Mouse (Mus musculus) G1E (cell line): ENCODE measurements around the gene Rbm47. TPM values are rescaled to one million over a fixed set of nuclear protein-coding genes. Genes with fewer than 3 reads are reported as not detected.

ENCODE experiments used
- ATAC-seq: 2 replicates; pipeline ENCODE4 v1.8.0; 2016; ENCODE audit warnings: mild to moderate bottlenecking; ENCODE audit not compliant: insufficient number of reproducible peaks, poor library complexity, low FRiP score, severe bottlenecking; ENCODE audit errors: extremely low read depth
- DNase-seq: peaks from one replicate; pipeline ENCODE4 v3.0.0; 2012; ENCODE audit warnings: low spot score
- H3K27me3 ChIP-seq: 2 replicates; pipeline ENCODE4 v1.6.1; 2012; ENCODE audit warnings: mild to moderate bottlenecking, low read length, inconsistent platforms; ENCODE audit not compliant: insufficient read depth
- H3K36me3 ChIP-seq: replicated peaks from 2 replicates; pipeline ENCODE3; 2012; ENCODE audit warnings: mild to moderate bottlenecking, inconsistent platforms
- H3K4me1 ChIP-seq: 2 replicates; pipeline ENCODE4 v1.6.1; 2012; ENCODE audit warnings: low read depth, low read length, inconsistent platforms, mixed read lengths; ENCODE audit not compliant: insufficient read depth
- H3K4me3 ChIP-seq: 2 replicates; pipeline ENCODE4 v1.5.1; 2012; ENCODE audit warnings: low read depth, mild to moderate bottlenecking, inconsistent platforms, low read length, moderate library complexity, mixed read lengths
- H3K9me3 ChIP-seq: replicated peaks from 2 replicates; pipeline ENCODE4 v1.6.1; 2012; ENCODE audit warnings: inconsistent platforms
- CTCF ChIP-seq: IDR thresholded peaks from 2 replicates; pipeline ENCODE4 v1.5.1; 2012; ENCODE audit warnings: low read depth, low read length, inconsistent platforms, mixed read lengths
- GATA1 ChIP-seq: IDR thresholded peaks from 2 replicates; pipeline ENCODE4 v1.6.1; 2012; ENCODE audit warnings: borderline replicate concordance, low read length, inconsistent platforms, mixed read lengths
- GATA2 ChIP-seq: IDR thresholded peaks from 2 replicates; pipeline ENCODE4 v1.6.1; 2012; ENCODE audit warnings: low read depth, low read length, inconsistent platforms, borderline replicate concordance
- POLR2AphosphoS5 ChIP-seq: IDR thresholded peaks from 2 replicates; pipeline ENCODE4 v1.6.1; 2012; ENCODE audit warnings: low read depth, low read length, inconsistent platforms; ENCODE audit not compliant: insufficient replicate concordance
- TAL1 ChIP-seq: conservative IDR thresholded peaks from 2 replicates; pipeline ENCODE4 v1.6.1; 2012; ENCODE audit warnings: low read depth, low read length, inconsistent platforms, mixed read lengths
- polyA plus RNA-seq: library from polyadenylated mRNA; stranded (reverse); fragments of >175 nt; gene quantifications from 2 replicates; pipeline ENCODE4 v1.2.3, GENCODE M21; 2012
- total RNA-seq, 2 experiments: library from RNA; stranded (forward) in 1 of 2; stranded (reverse) in 1 of 2; fragments of 200-1000 nt in 1 of 2; fragments of >200 nt in 1 of 2; fragmentation: Nextera tagmentation in 1 of 2; gene quantifications; 2 replicates each; pipeline ENCODE4 v1.2.3; 2014 to 2017

The Rbm47 gene
- total and polyA plus RNA-seq, 3 experiments: 0.05 TPM; not detected in 2

- Histone ChIP-seq H3K4me3 (no peak overlapping the region), H3K9me3 (no peaks in the 10 kb centered on the region), H3K27me3 (no peaks in the 10 kb centered on the region; the same call in 1 of the 2 replicates), H3K4me1 (no peaks in the 10 kb centered on the region), H3K36me3 (no peaks in the 10 kb centered on the region)
- ATAC-seq (no peak), DNase-seq (no peak)
- TF ChIP-seq GATA2 (no peak), POLR2AphosphoS5 (no peak), TAL1 (no peak), GATA1 (no peak)
Measured at GRCm38 (mm10) chr5:66050841-66051240, 122.1 kb downstream of the Rbm47 start.

GRCm38 (mm10) chr5:66046356-66046755, 126.6 kb downstream of the Rbm47 start:
- ATAC-seq (no peak), DNase-seq (no peak)
- no peaks in the 10 kb centered on the region for H3K27me3 ChIP-seq
- H3K4me3 ChIP-seq: no peak overlapping the region
- H3K9me3 ChIP-seq: no peaks in the 10 kb centered on the region; the same call in 1 of the 2 replicates
- H3K36me3 ChIP-seq: no peaks in the 10 kb centered on the region
- TF ChIP-seq TAL1 (no peak), POLR2AphosphoS5 (no peak)
- H3K4me1 ChIP-seq: no peaks in the 10 kb centered on the region

- no peak for ATAC-seq
- DNase-seq: no peak
- TF ChIP-seq GATA2 (no peak), GATA1 (no peak)
- Histone ChIP-seq H3K9me3 (no peaks in the 10 kb centered on the region; the same call in 1 of the 2 replicates), H3K4me1 (no peaks in the 10 kb centered on the region), H3K36me3 (no peaks in the 10 kb centered on the region), H3K4me3 (no peak overlapping the region), H3K27me3 (no peaks in the 10 kb centered on the region)
Measured at GRCm38 (mm10) chr5:66043897-66044296, 129.0 kb downstream of the Rbm47 start.

- Histone ChIP-seq H3K27me3 (no peaks in the 10 kb centered on the region), H3K4me3 (no peak overlapping the region), H3K4me1 (no peaks in the 10 kb centered on the region), H3K36me3 (no peaks in the 10 kb centered on the region), H3K9me3 (no peaks in the 10 kb centered on the region; the same call in 1 of the 2 replicates)
- DNase-seq (no peak), ATAC-seq (no peak)
- no peak for TF ChIP-seq GATA1
- TF ChIP-seq CTCF: no peak
- TF ChIP-seq TAL1: no peak
Measured at GRCm38 (mm10) chr5:66042651-66043340, 130.1 kb downstream of the Rbm47 start.

- H3K4me1 ChIP-seq: no peaks in the 10 kb centered on the region
- ATAC-seq (no peak), DNase-seq (no peak)
- no peaks in the 10 kb centered on the region for H3K27me3 ChIP-seq
- no peaks in the 10 kb centered on the region; the same call in 1 of the 2 replicates for H3K9me3 ChIP-seq
- no peak overlapping the region for H3K4me3 ChIP-seq
- TF ChIP-seq TAL1: no peak
- TF ChIP-seq GATA1: no peak
- TF ChIP-seq POLR2AphosphoS5: no peak
- no peak for TF ChIP-seq CTCF
- no peak for TF ChIP-seq GATA2
- H3K36me3 ChIP-seq: no peaks in the 10 kb centered on the region
Measured at GRCm38 (mm10) chr5:66040744-66041279, 132.1 kb downstream of the Rbm47 start.

- no peaks in the 10 kb centered on the region for H3K36me3 ChIP-seq
- no peak for TF ChIP-seq CTCF
- no peak for TF ChIP-seq GATA1
- no peak for TF ChIP-seq TAL1
- TF ChIP-seq POLR2AphosphoS5: no peak
- TF ChIP-seq GATA2: no peak
- DNase-seq: no peak
- H3K9me3 ChIP-seq: no peaks in the 10 kb centered on the region; the same call in 1 of the 2 replicates
- H3K4me3 ChIP-seq: no peak overlapping the region
- no peaks in the 10 kb centered on the region for H3K4me1 ChIP-seq
- ATAC-seq: no peak
- H3K27me3 ChIP-seq: no peaks in the 10 kb centered on the region
Measured at GRCm38 (mm10) chr5:66039813-66040212, 133.1 kb downstream of the Rbm47 start.

- no peaks in the 10 kb centered on the region for H3K4me1 ChIP-seq
- ATAC-seq: no peak
Measured at GRCm38 (mm10) chr5:66037066-66037465, 135.9 kb downstream of the Rbm47 start.

More at GRCm38 (mm10) chr5:66037066-66037465, 135.9 kb downstream of the Rbm47 start:
- Histone ChIP-seq H3K36me3 (no peaks in the 10 kb centered on the region), H3K9me3 (no peaks in the 10 kb centered on the region), H3K4me3 (no peak overlapping the region), H3K27me3 (no peaks in the 10 kb centered on the region)
- TF ChIP-seq GATA2 (no peak), TAL1 (no peak), POLR2AphosphoS5 (no peak), GATA1 (no peak), CTCF (no peak)
- DNase-seq: no peak
